In genomic region chr6:143167981-143168674, GRCm38 (mm10) we compare ENCODE assay signal across 8 mouse cellular contexts. TPM values are rescaled to one million over a fixed set of nuclear protein-coding genes. Genes with fewer than 3 reads are reported as not detected.
A peak's percentile ranks its signal among the peaks of the same experiment; 100 is the strongest.
DNase-seq lines count a peak whose midpoint lies in the region; ATAC-seq and TF ChIP-seq lines count a peak whose summit lies in the region.

No protein-coding gene starts in this region.

- no peaks in the 10 kb centered on the region; the same call in 1 of the 2 replicates for H3K36me3 ChIP-seq in kidney, adult 2 months (ENCODE audit: control insufficient read depth, insufficient read depth, low read length)
- peaks cover 15% of the 10 kb centered on the region; the same call in 1 of the 2 replicates for H3K36me3 ChIP-seq in hindbrain, embryonic 14.5 days (replicated peaks; ENCODE audit: control insufficient read depth, insufficient read depth)
- no peaks in the 10 kb centered on the region for H3K36me3 ChIP-seq in midbrain, embryonic 15.5 days (replicated peaks)

- 10% methylated on average over 6 of the region's 6 CpGs for WGBS in kidney, adult 2 months
- 31% methylated on average over 6 of the region's 6 CpGs for WGBS in hindbrain, embryonic 14.5 days
- 31% methylated on average over 6 of the region's 6 CpGs for WGBS in midbrain, embryonic 15.5 days

- no peak for DNase-seq in kidney, adult 2 months
- DNase-seq in kidney, postnatal 4 days, result no peak
- peak; percentile 26 for DNase-seq in adipocyte (ENCODE audit: low spot score)
- no peak for DNase-seq in hindbrain, embryonic 14.5 days (ENCODE audit: low spot score)
- DNase-seq in left cerebral cortex, adult 18-20 months (ENCODE audit: low spot score in 2 of 2), result no peak
- no peak for DNase-seq in cerebellum, adult 11-12 months
- no peak for DNase-seq in right cerebral cortex, adult 18-20 months

- TF ChIP-seq CTCF in kidney, adult 2 months (conservative IDR thresholded peaks at IDR 0.05; ENCODE audit: insufficient read depth, insufficient read length, low read depth, low read length), result no peak

- H3K27me3 ChIP-seq in kidney, adult 2 months (replicated peaks; ENCODE audit: control insufficient read depth, insufficient read depth, low read length), result no peaks in the 10 kb centered on the region
- H3K27me3 ChIP-seq in hindbrain, embryonic 14.5 days (ENCODE audit: control insufficient read depth, insufficient read depth, low read length), result no peaks in the 10 kb centered on the region
- H3K27me3 ChIP-seq in midbrain, embryonic 15.5 days (replicated peaks), result no peaks in the 10 kb centered on the region

- peak overlapping the region; percentile 92 for H3K9ac ChIP-seq in hindbrain, embryonic 14.5 days
- peak overlapping the region; percentile 93 for H3K9ac ChIP-seq in midbrain, embryonic 15.5 days

- peak overlapping the region; percentile 94 for H3K4me3 ChIP-seq in kidney, adult 2 months (ENCODE audit: insufficient read depth, low read depth, low read length)
- peak overlapping the region; percentile 88 for H3K4me3 ChIP-seq in hindbrain, embryonic 14.5 days (replicated peaks; ENCODE audit: low read length)
- H3K4me3 ChIP-seq in midbrain, embryonic 15.5 days, result peak overlapping the region; percentile 81

- H3K4me2 ChIP-seq in hindbrain, embryonic 14.5 days (replicated peaks), result peak overlapping the region; percentile 83
- peak overlapping the region; percentile 65 for H3K4me2 ChIP-seq in midbrain, embryonic 15.5 days

- no peak for TF ChIP-seq POLR2A in kidney, adult 2 months (IDR thresholded peaks at IDR 0.05; ENCODE audit: low read depth, low read length)

- H3K27ac ChIP-seq in kidney, adult 2 months (ENCODE audit: insufficient read depth, low read depth, low read length), result peak overlapping the region; percentile 80
- peak overlapping the region; percentile 91 for H3K27ac ChIP-seq in hindbrain, embryonic 14.5 days
- H3K27ac ChIP-seq in midbrain, embryonic 15.5 days, result peak overlapping the region; percentile 90

- no peaks in the 10 kb centered on the region for H3K9me3 ChIP-seq in hindbrain, embryonic 14.5 days (ENCODE audit: control insufficient read depth, low read length)
- no peaks in the 10 kb centered on the region for H3K9me3 ChIP-seq in midbrain, embryonic 15.5 days

- no peak for ATAC-seq in hindbrain, embryonic 14.5 days (ENCODE audit: low FRiP score)
- no peak for ATAC-seq in midbrain, embryonic 15.5 days (replicated peaks)

- peaks cover 3% of the 10 kb centered on the region; the same call in 1 of the 2 replicates for H3K4me1 ChIP-seq in kidney, adult 2 months (ENCODE audit: control insufficient read depth, insufficient read depth, low read length)
- H3K4me1 ChIP-seq in hindbrain, embryonic 14.5 days (replicated peaks; ENCODE audit: control insufficient read depth, insufficient read depth, low read length), result peaks cover 22% of the 10 kb centered on the region
- peaks cover 33% of the 10 kb centered on the region for H3K4me1 ChIP-seq in midbrain, embryonic 15.5 days

RNA-seq across cellular contexts. Expression of gene Etnk1, which starts 1.1 kb away (rescaled TPM):
- 71.5 and 71.6 TPM in 2 replicates for polyA plus RNA-seq in kidney, adult 2 months (2012; rRNA removed)
- polyA plus RNA-seq in hindbrain, embryonic 14.5 days (2014; fragmentation: Nextera tagmentation; extraction: Ambion mirVana), result 62.1 and 73.4 TPM in 2 replicates
- polyA plus RNA-seq in midbrain, embryonic 15.5 days (2015; fragmentation: Nextera tagmentation; extraction: Ambion mirVana), result 45.0 and 50.3 TPM in 2 replicates
- total RNA-seq in left cerebral cortex, adult 18-20 months (2021), result 100 to 1,000 TPM; 191 to 198 TPM
